Comparison of ENCODE assay signal across 8 mouse cellular contexts in genomic region chr1:95664321-95664825, GRCm38 (mm10). TPM values are rescaled to one million over a fixed set of nuclear protein-coding genes. Genes with fewer than 3 reads are reported as not detected.
DNase-seq lines count a peak whose midpoint lies in the region; ATAC-seq and TF ChIP-seq lines count a peak whose summit lies in the region.

No protein-coding gene starts in this region.

- DNase-seq in cerebellum, postnatal 10 days: peak; percentile 11 to 14
- no peak for DNase-seq in cerebellum, adult 2 months
- DNase-seq in spleen, adult 2 months (ENCODE audit: low read depth in 1 of 2, low spot score in 2 of 2): peak in 1 of 2 experiments; percentile 40
- DNase-seq in spleen, adult 12 weeks (ENCODE audit: low spot score): no peak
- DNase-seq in induced T-regulatory cell, adult 2 months (ENCODE audit: low read depth): peak; percentile 68
- peak; percentile 51 for DNase-seq in midbrain, postnatal 0 days (ENCODE audit: low spot score)
- DNase-seq in testis, postnatal 14 days (ENCODE audit: low spot score): no peak
- DNase-seq in urinary bladder, postnatal 4 days (ENCODE audit: low spot score in 2 of 2): no peak

- no peaks in the 10 kb centered on the region; the same call in 1 of the 2 replicates for H3K27me3 ChIP-seq in cerebellum, adult 2 months (ENCODE audit: control insufficient read depth, insufficient read depth, low read length)
- no peaks in the 10 kb centered on the region for H3K27me3 ChIP-seq in spleen, adult 2 months (ENCODE audit: control insufficient read depth, insufficient read depth, low read length)
- no peaks in the 10 kb centered on the region for H3K27me3 ChIP-seq in midbrain, postnatal 0 days (ENCODE audit: insufficient read depth, low read length)

- 0 out of 2 replicates have a peak, but pooled peaks have one; percentile 25 for ATAC-seq in midbrain, postnatal 0 days (ENCODE audit: low FRiP score)

- WGBS in cerebellum, adult 2 months: 29% methylated on average over 4 of the region's 4 CpGs
- WGBS in spleen, adult 2 months: 5% methylated on average over 4 of the region's 4 CpGs
- 13% methylated on average over 4 of the region's 4 CpGs for WGBS in midbrain, postnatal 0 days

- TF ChIP-seq CTCF in cerebellum, adult 2 months (IDR thresholded peaks at IDR 0.05; ENCODE audit: borderline replicate concordance, insufficient read depth, low read depth, low read length): no peak
- TF ChIP-seq CTCF in spleen, adult 2 months (IDR thresholded peaks at IDR 0.05; ENCODE audit: extremely low read depth, insufficient read depth, insufficient read length, insufficient replicate concordance): peak; percentile 17; the same call in 1 of the 2 replicates
- TF ChIP-seq CTCF in midbrain, postnatal 0 days (IDR thresholded peaks at IDR 0.05): peak; percentile 61

- no peak overlapping the region for H3K4me3 ChIP-seq in cerebellum, adult 2 months (replicated peaks; ENCODE audit: insufficient read depth, low read depth, low read length)
- peak overlapping the region; percentile 61; the same call in 1 of the 2 replicates for H3K4me3 ChIP-seq in spleen, adult 2 months (ENCODE audit: extremely low read depth, insufficient read depth, insufficient read length)
- H3K4me3 ChIP-seq in midbrain, postnatal 0 days (ENCODE audit: low read depth, low read length): peak overlapping the region; percentile 48

- H3K4me2 ChIP-seq in midbrain, postnatal 0 days (ENCODE audit: low read depth, low read length, poor library complexity, severe bottlenecking): peak overlapping the region; percentile 51

- H3K9ac ChIP-seq in midbrain, postnatal 0 days (replicated peaks; ENCODE audit: low read length, poor library complexity, severe bottlenecking): peak overlapping the region; percentile 82; the same call in 1 of the 2 replicates

- no peak overlapping the region for H3K27ac ChIP-seq in cerebellum, adult 2 months (ENCODE audit: insufficient read depth, low read length)
- peak overlapping the region; percentile 73 for H3K27ac ChIP-seq in spleen, adult 2 months (ENCODE audit: insufficient read depth, low read length)
- peak overlapping the region; percentile 92 for H3K27ac ChIP-seq in midbrain, postnatal 0 days (ENCODE audit: low read depth, low read length)

- TF ChIP-seq POLR2A in cerebellum, adult 2 months (IDR thresholded peaks at IDR 0.05; ENCODE audit: borderline replicate concordance, insufficient read depth, low read length): no peak
- no peak for TF ChIP-seq POLR2A in spleen, adult 2 months (IDR thresholded peaks at IDR 0.05; ENCODE audit: low read depth, low read length)

- H3K9me3 ChIP-seq in midbrain, postnatal 0 days (ENCODE audit: low read length): no peaks in the 10 kb centered on the region

- no peaks in the 10 kb centered on the region for H3K4me1 ChIP-seq in cerebellum, adult 2 months (ENCODE audit: control insufficient read depth, insufficient read depth, low read length)
- peaks cover 9% of the 10 kb centered on the region for H3K4me1 ChIP-seq in spleen, adult 2 months (ENCODE audit: control insufficient read depth, insufficient read depth, insufficient read length)
- no peaks in the 10 kb centered on the region for H3K4me1 ChIP-seq in midbrain, postnatal 0 days (ENCODE audit: insufficient read depth, low read length)

- peaks cover 1% of the 10 kb centered on the region; the same call in 1 of the 2 replicates for H3K36me3 ChIP-seq in spleen, adult 2 months (ENCODE audit: control insufficient read depth, insufficient read depth, low read length)
- no peaks in the 10 kb centered on the region for H3K36me3 ChIP-seq in midbrain, postnatal 0 days (ENCODE audit: insufficient read depth, low read length)

RNA-seq across cellular contexts. Expression of gene St8sia4, which starts 3.0 kb away (rescaled TPM):
- polyA plus RNA-seq in cerebellum, adult 2 months (2012; rRNA removed): 3.0 and 3.3 TPM in 2 replicates
- 3.1 and 4.5 TPM in 2 replicates for polyA plus RNA-seq in spleen, adult 2 months (2012; rRNA removed)
- 60.5 and 69.1 TPM in 2 replicates for total RNA-seq in midbrain, postnatal 0 days (2014; rRNA removed)
- polyA plus RNA-seq in midbrain, postnatal 0 days (2015; fragmentation: Nextera tagmentation; extraction: Ambion mirVana): 19.9 and 20.1 TPM in 2 replicates

Comparison
In these comparisons a context has a peak if more than half of its experiments do, and no peak if none do; other contexts are left out.
1. DNase-seq: peak in cerebellum, postnatal 10 days (2 of 2), induced T-regulatory cell, adult 2 months (single experiment) and midbrain, postnatal 0 days (single experiment); none in cerebellum, adult 2 months (0 of 2), spleen, adult 12 weeks (single experiment), testis, postnatal 14 days (single experiment) and urinary bladder, postnatal 4 days (0 of 2).